Mouse (Mus musculus) testis, adult 2 months (tissue): ENCODE measurements around the gene Plce1. TPM values are rescaled to one million over a fixed set of nuclear protein-coding genes. Genes with fewer than 3 reads are reported as not detected.

Source experiments
- H3K27ac ChIP-seq: fragments of 200-500 bp; 2 replicates; pipeline ENCODE4 v1.5.1; 2012; ENCODE audit warnings: low read depth, low read length; ENCODE audit not compliant: control insufficient read depth, insufficient read depth
- H3K27me3 ChIP-seq: fragments of 200-500 bp; 2 replicates; pipeline ENCODE4 v1.6.1; 2012; ENCODE audit warnings: mild to moderate bottlenecking, low read length, moderate library complexity; ENCODE audit not compliant: control insufficient read depth, insufficient read depth
- H3K36me3 ChIP-seq: fragments of 200-500 bp; 2 replicates; pipeline ENCODE4 v1.6.1; 2012; ENCODE audit warnings: mild to moderate bottlenecking, low read length; ENCODE audit not compliant: control insufficient read depth, insufficient read depth
- H3K4me1 ChIP-seq: fragments of 200-500 bp; 2 replicates; pipeline ENCODE4 v1.6.1; 2012; ENCODE audit warnings: low read length; ENCODE audit not compliant: control insufficient read depth, insufficient read depth
- H3K4me3 ChIP-seq: fragments of 200-500 bp; 2 replicates; pipeline ENCODE4 v1.5.1; 2012; ENCODE audit warnings: low read depth, mild to moderate bottlenecking, low read length, moderate library complexity, mixed read lengths; ENCODE audit not compliant: control insufficient read depth
- CTCF ChIP-seq: fragments of 200-500 bp; IDR thresholded peaks from 2 replicates; pipeline ENCODE4 v1.5.1; 2012; ENCODE audit warnings: low read depth, mild to moderate bottlenecking, inconsistent platforms, low read length, moderate library complexity; ENCODE audit not compliant: control insufficient read depth, insufficient read depth, insufficient replicate concordance
- POLR2A ChIP-seq: fragments of 200-500 bp; IDR thresholded peaks from 2 replicates; pipeline ENCODE4 v1.6.1; 2012; ENCODE audit warnings: low read depth, mild to moderate bottlenecking, inconsistent platforms, low read length, moderate library complexity; ENCODE audit not compliant: control insufficient read depth
- polyA plus RNA-seq: library from polyadenylated mRNA; depleted of rRNA; stranded (reverse); fragments of >200 nt; gene quantifications from 2 replicates; pipeline ENCODE4 v1.2.3, GENCODE M21; 2012

The Plce1 gene
- polyA plus RNA-seq, 1 experiment, result 2.4 TPM

- Histone ChIP-seq H3K36me3 (no peaks in the 10 kb centered on the region), H3K4me1 (no peaks in the 10 kb centered on the region), H3K4me3 (no peak overlapping the region), H3K27ac (no peak overlapping the region), H3K27me3 (no peaks in the 10 kb centered on the region)
- TF ChIP-seq POLR2A (no peak), CTCF (no peak)
Observed at GRCm38 (mm10) chr19:38745810-38746491, 265.0 kb downstream of the Plce1 start.

- Histone ChIP-seq H3K36me3 (no peaks in the 10 kb centered on the region), H3K4me1 (no peaks in the 10 kb centered on the region), H3K27ac (no peak overlapping the region), H3K4me3 (no peak overlapping the region), H3K27me3 (no peaks in the 10 kb centered on the region)
- TF ChIP-seq CTCF (no peak), POLR2A (no peak)
Observed at GRCm38 (mm10) chr19:38746492-38747014, 265.6 kb downstream of the Plce1 start.

- no peak overlapping the region for H3K27ac ChIP-seq
- H3K4me1 ChIP-seq, result no peaks in the 10 kb centered on the region
- TF ChIP-seq POLR2A (no peak), CTCF (no peak)
Observed at GRCm38 (mm10) chr19:38750192-38750591, 269.3 kb downstream of the Plce1 start.

DNA sequence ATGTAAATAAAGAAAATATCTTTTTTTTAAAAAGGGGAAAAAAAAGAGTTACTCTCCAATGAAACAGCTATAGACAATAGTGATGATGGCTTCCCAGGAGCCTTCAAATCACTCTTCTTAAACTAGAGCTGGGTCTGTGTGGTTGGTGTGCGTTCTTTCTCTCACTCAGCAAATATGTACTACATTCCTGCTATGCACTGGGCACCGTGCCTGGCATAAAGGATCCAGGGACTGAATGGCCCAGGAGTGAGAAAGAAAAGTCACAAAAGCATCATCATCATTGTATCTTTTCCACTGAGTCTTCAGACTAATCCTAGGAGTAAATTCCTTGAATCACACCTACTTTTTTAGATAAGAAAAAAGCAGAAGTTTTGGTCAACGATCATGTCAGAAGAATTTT, 276.3 kb downstream of the Plce1 start:
- H3K4me3 ChIP-seq, result peak overlapping the region; percentile 49; the same call in 1 of the 2 replicates
- no peaks in the 10 kb centered on the region for H3K27me3 ChIP-seq
- no peaks in the 10 kb centered on the region; the same call in 1 of the 2 replicates for H3K4me1 ChIP-seq
- H3K36me3 ChIP-seq, result no peaks in the 10 kb centered on the region
- H3K27ac ChIP-seq, result no peak overlapping the region
- TF ChIP-seq CTCF (no peak), POLR2A (no peak)

More at GRCm38 (mm10) chr19:38750192-38750591, 269.3 kb downstream of the Plce1 start:
- Histone ChIP-seq H3K4me3 (no peak overlapping the region), H3K36me3 (no peaks in the 10 kb centered on the region), H3K27me3 (no peaks in the 10 kb centered on the region)

GRCm38 (mm10) chr19:38758056-38758455, 277.1 kb downstream of the Plce1 start:
- Histone ChIP-seq H3K36me3 (no peaks in the 10 kb centered on the region), H3K27ac (no peak overlapping the region), H3K4me1 (no peaks in the 10 kb centered on the region; the same call in 1 of the 2 replicates), H3K4me3 (peak overlapping the region; percentile 74), H3K27me3 (no peaks in the 10 kb centered on the region)
- no peak for TF ChIP-seq CTCF
- TF ChIP-seq POLR2A, result no peak

DNA sequence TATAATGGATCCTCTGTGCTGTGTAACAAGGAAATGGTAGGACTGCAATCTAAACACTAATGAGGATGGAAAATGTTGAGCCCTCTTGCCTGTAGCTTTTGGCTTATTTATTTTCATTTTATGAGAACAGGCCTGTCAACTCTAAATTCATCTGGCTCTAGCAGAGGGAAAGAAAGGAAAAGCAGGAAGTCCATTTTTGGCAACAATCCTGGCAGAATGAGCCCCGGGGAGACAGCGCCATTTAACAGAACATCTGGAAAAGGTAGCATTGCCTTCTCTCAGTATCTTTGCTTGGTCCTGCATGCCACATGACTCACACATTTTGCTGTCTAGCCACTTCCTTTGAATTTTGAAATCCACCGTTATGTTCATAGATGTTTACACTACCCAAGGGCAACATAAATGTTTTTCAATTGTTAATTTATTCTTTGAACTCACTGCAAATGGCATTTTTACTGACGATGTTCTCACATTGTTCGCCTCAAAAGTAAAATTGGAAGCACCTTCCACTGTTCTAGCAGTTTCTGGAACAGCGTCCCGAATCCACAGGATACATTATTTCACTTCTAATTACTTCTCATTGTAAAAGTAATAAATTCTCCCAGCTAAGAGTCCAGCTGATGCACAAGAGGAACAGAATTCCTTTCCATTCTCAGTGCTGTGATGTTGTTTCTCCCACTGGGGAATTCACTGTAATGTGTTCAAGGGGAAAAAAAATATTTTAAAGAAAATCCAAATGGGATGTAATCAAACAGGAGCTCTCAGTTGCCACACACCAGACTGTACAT, 278.0 kb downstream of the Plce1 start:
- no peaks in the 10 kb centered on the region; the same call in 1 of the 2 replicates for H3K4me1 ChIP-seq
- H3K27ac ChIP-seq, result no peak overlapping the region
- no peaks in the 10 kb centered on the region for H3K27me3 ChIP-seq
- TF ChIP-seq CTCF (no peak), POLR2A (no peak)
- peak overlapping the region; percentile 69 for H3K4me3 ChIP-seq
- H3K36me3 ChIP-seq, result no peaks in the 10 kb centered on the region

- Histone ChIP-seq H3K27me3 (no peaks in the 10 kb centered on the region), H3K4me1 (no peaks in the 10 kb centered on the region; the same call in 1 of the 2 replicates), H3K4me3 (peak overlapping the region; percentile 87), H3K27ac (no peak overlapping the region), H3K36me3 (no peaks in the 10 kb centered on the region)
- TF ChIP-seq POLR2A (no peak), CTCF (no peak)
Observed at GRCm38 (mm10) chr19:38760441-38760840, 279.5 kb downstream of the Plce1 start.
